ENCODE assay signal across 8 mouse cellular contexts in genomic region chr15:8446435-8446834, GRCm38 (mm10). TPM values are rescaled to one million over a fixed set of nuclear protein-coding genes. Genes with fewer than 3 reads are reported as not detected.
A peak's percentile ranks its signal among the peaks of the same experiment; 100 is the strongest.
DNase-seq lines count a peak whose midpoint lies in the region; ATAC-seq and TF ChIP-seq lines count a peak whose summit lies in the region.

No protein-coding gene starts in this region.

- no peaks in the 10 kb centered on the region for H3K9me3 ChIP-seq in embryonic facial prominence, embryonic 11.5 days (replicated peaks; ENCODE audit: control insufficient read depth, low read length)

- H3K27me3 ChIP-seq in embryonic facial prominence, embryonic 11.5 days (ENCODE audit: control insufficient read depth, insufficient read depth, low read length): no peaks in the 10 kb centered on the region
- H3K27me3 ChIP-seq in liver, adult 2 months (ENCODE audit: control insufficient read depth, insufficient read depth, low read length): no peaks in the 10 kb centered on the region

- peak overlapping the region; percentile 39 for H3K9ac ChIP-seq in embryonic facial prominence, embryonic 11.5 days (replicated peaks; ENCODE audit: low read length)
- H3K9ac ChIP-seq in liver, adult 2 months (ENCODE audit: low read depth, low read length): peak overlapping the region; percentile 20; the same call in 1 of the 2 replicates

- WGBS in embryonic facial prominence, embryonic 11.5 days: 4% methylated on average over 6 of the region's 6 CpGs
- 2% methylated on average over 6 of the region's 6 CpGs for WGBS in liver, adult 2 months

- no peaks in the 10 kb centered on the region; the same call in 1 of the 2 replicates for H3K4me1 ChIP-seq in embryonic facial prominence, embryonic 11.5 days (ENCODE audit: control insufficient read depth, insufficient read depth, low read length)
- peaks cover 8% of the 10 kb centered on the region; the same call in 1 of the 2 replicates for H3K4me1 ChIP-seq in liver, adult 2 months (ENCODE audit: control insufficient read depth, insufficient read depth, low read length)

- no peak for TF ChIP-seq POLR2A in liver, adult 2 months (IDR thresholded peaks at IDR 0.05; ENCODE audit: extremely low read depth, insufficient read depth, low read length)

- H3K4me2 ChIP-seq in embryonic facial prominence, embryonic 11.5 days (ENCODE audit: low read depth, low read length): peak overlapping the region; percentile 74

- H3K4me3 ChIP-seq in embryonic facial prominence, embryonic 11.5 days (ENCODE audit: low read depth, low read length): peak overlapping the region; percentile 97
- peak overlapping the region; percentile 65 for H3K4me3 ChIP-seq in liver, adult 2 months (ENCODE audit: insufficient read depth, low read depth, low read length)

- no peak for TF ChIP-seq CTCF in liver, adult 2 months (IDR thresholded peaks at IDR 0.05; ENCODE audit: low read depth, low read length)

- peaks cover 7% of the 10 kb centered on the region; the same call in 1 of the 2 replicates for H3K79me2 ChIP-seq in liver, adult 2 months (ENCODE audit: control insufficient read depth, insufficient read depth, low read length)

- DNase-seq in A20 (ENCODE audit: low read depth, low spot score) (peak; percentile 88), ES-CJ7 (ENCODE audit: low read depth, low spot score) (peak; percentile 42)
- peak; percentile 68 for DNase-seq in embryonic facial prominence, embryonic 11.5 days (ENCODE audit: low spot score)
- peak; percentile 42 for DNase-seq in liver, adult 2 months (ENCODE audit: extremely low read depth, low read depth, low spot score)
- DNase-seq in natural killer cell, adult 2 months (ENCODE audit: low spot score in 2 of 2): peak; percentile 70 to 80
- DNase-seq in urinary bladder, postnatal 10 days (ENCODE audit: low spot score): no peak
- no peak for DNase-seq in right cerebral cortex, adult 18-20 months

- no peak; the same call in 1 of the 2 replicates for ATAC-seq in embryonic facial prominence, embryonic 11.5 days (replicated peaks; ENCODE audit: insufficient number of reproducible peaks, low FRiP score, low TSS enrichment, low read depth)
- ATAC-seq in hematopoietic stem cell, adult 5-6 weeks (replicated peaks in 1 of 2; ENCODE audit: insufficient read depth in 1 of 2, low FRiP score in 2 of 2, low TSS enrichment in 1 of 2, low read depth in 1 of 2, poor library complexity in 2 of 2, severe bottlenecking in 2 of 2): peak; percentile 18 to 19; a peak in 3 of 4 replicates

- no peaks in the 10 kb centered on the region for H3K36me3 ChIP-seq in embryonic facial prominence, embryonic 11.5 days (replicated peaks; ENCODE audit: control insufficient read depth, insufficient read depth, low read depth, low read length)
- H3K36me3 ChIP-seq in liver, adult 2 months (ENCODE audit: control insufficient read depth, insufficient read depth, low read length): no peaks in the 10 kb centered on the region

- no peak overlapping the region for H3K27ac ChIP-seq in embryonic facial prominence, embryonic 11.5 days (replicated peaks; ENCODE audit: low read depth, low read length)
- H3K27ac ChIP-seq in liver, adult 2 months (replicated peaks; ENCODE audit: insufficient read depth, low read depth, low read length): no peak overlapping the region; the same call in 1 of the 2 replicates

RNA-seq across cellular contexts. Expression of gene Nipbl, which starts 2.2 kb away (rescaled TPM):
- 23.1 and 23.5 TPM in 2 replicates for polyA plus RNA-seq in embryonic facial prominence, embryonic 11.5 days (2014; fragmentation: Nextera tagmentation; extraction: Ambion mirVana)
- 58.9 and 64.7 TPM in 2 replicates for total RNA-seq in hematopoietic stem cell, adult 5-6 weeks (2017)
- total RNA-seq in liver, adult 2 months (2014; rRNA removed): 16.7 and 17.5 TPM in 2 replicates
- polyA plus RNA-seq in liver, adult 2 months (2012; rRNA removed): 1.8 and 1.9 TPM in 2 replicates

Comparison
In these comparisons a context has a peak if more than half of its experiments do, and no peak if none do; other contexts are left out.
1. DNase-seq: peak in A20 (single experiment), ES-CJ7 (single experiment), embryonic facial prominence, embryonic 11.5 days (single experiment), liver, adult 2 months (single experiment) and natural killer cell, adult 2 months (2 of 2); none in urinary bladder, postnatal 10 days (single experiment) and right cerebral cortex, adult 18-20 months (single experiment).